Comparison of ENCODE assay signal across 8 mouse cellular contexts in genomic region chr3:96813106-96813505, GRCm38 (mm10). TPM values are rescaled to one million over a fixed set of nuclear protein-coding genes. Genes with fewer than 3 reads are reported as not detected.
DNase-seq lines count a peak whose midpoint lies in the region; ATAC-seq lines count a peak whose summit lies in the region.

No protein-coding gene starts in this region.

- ATAC-seq in midbrain, embryonic 14.5 days (ENCODE audit: low FRiP score, low TSS enrichment), result no peak
- ATAC-seq in intestine, embryonic 15.5 days, result peak; percentile 88
- no peak for ATAC-seq in limb, embryonic 13.5 days (ENCODE audit: low FRiP score, low read depth)
- no peak for ATAC-seq in midbrain, embryonic 16.5 days

- no peaks in the 10 kb centered on the region for H3K36me3 ChIP-seq in midbrain, embryonic 14.5 days (ENCODE audit: control insufficient read depth, insufficient read depth, low read length)
- no peaks in the 10 kb centered on the region for H3K36me3 ChIP-seq in midbrain, embryonic 10.5 days
- no peaks in the 10 kb centered on the region for H3K36me3 ChIP-seq in intestine, embryonic 15.5 days
- H3K36me3 ChIP-seq in limb, embryonic 13.5 days, result no peaks in the 10 kb centered on the region
- no peaks in the 10 kb centered on the region for H3K36me3 ChIP-seq in midbrain, embryonic 16.5 days (ENCODE audit: control insufficient read depth, insufficient read depth, low read length)

- H3K9me3 ChIP-seq in midbrain, embryonic 14.5 days (ENCODE audit: control insufficient read depth, low read length), result no peaks in the 10 kb centered on the region
- no peaks in the 10 kb centered on the region; the same call in 1 of the 2 replicates for H3K9me3 ChIP-seq in midbrain, embryonic 10.5 days (replicated peaks)
- no peaks in the 10 kb centered on the region for H3K9me3 ChIP-seq in intestine, embryonic 15.5 days
- H3K9me3 ChIP-seq in limb, embryonic 13.5 days, result no peaks in the 10 kb centered on the region
- H3K9me3 ChIP-seq in midbrain, embryonic 16.5 days (replicated peaks; ENCODE audit: control insufficient read depth, low read length, poor library complexity, severe bottlenecking), result no peaks in the 10 kb centered on the region; the same call in 1 of the 2 replicates

- no peak overlapping the region for H3K4me3 ChIP-seq in midbrain, embryonic 14.5 days (replicated peaks; ENCODE audit: low read depth, low read length)
- H3K4me3 ChIP-seq in midbrain, embryonic 10.5 days, result no peak overlapping the region
- H3K4me3 ChIP-seq in intestine, embryonic 15.5 days (replicated peaks), result no peak overlapping the region
- no peak overlapping the region for H3K4me3 ChIP-seq in limb, embryonic 13.5 days
- H3K4me3 ChIP-seq in midbrain, embryonic 16.5 days (ENCODE audit: low read depth, low read length), result no peak overlapping the region

- no peak overlapping the region for H3K4me2 ChIP-seq in midbrain, embryonic 14.5 days (ENCODE audit: low read length)
- H3K4me2 ChIP-seq in intestine, embryonic 15.5 days (replicated peaks), result peak overlapping the region; percentile 47
- peak overlapping the region; percentile 42 for H3K4me2 ChIP-seq in limb, embryonic 13.5 days (replicated peaks)
- 0 out of 2 replicates have a peak overlapping the region, but pooled peaks have one; percentile 3 for H3K4me2 ChIP-seq in midbrain, embryonic 16.5 days (ENCODE audit: low read length)

- DNase-seq in midbrain, embryonic 14.5 days, result peak; percentile 48
- no peak for DNase-seq in midbrain, embryonic 10.5 days (ENCODE audit: low spot score)
- peak; percentile 31 for DNase-seq in adrenal gland, adult 8-10 months
- peak; percentile 15 for DNase-seq in gastrocnemius, postnatal 14 days
- no peak for DNase-seq in testis, postnatal 14 days (ENCODE audit: low spot score)

- H3K27me3 ChIP-seq in midbrain, embryonic 14.5 days (ENCODE audit: control insufficient read depth, insufficient read depth, low read length), result no peaks in the 10 kb centered on the region
- no peaks in the 10 kb centered on the region for H3K27me3 ChIP-seq in midbrain, embryonic 10.5 days (ENCODE audit: low read depth, poor library complexity, severe bottlenecking)
- no peaks in the 10 kb centered on the region for H3K27me3 ChIP-seq in intestine, embryonic 15.5 days (replicated peaks)
- peaks cover 36% of the 10 kb centered on the region for H3K27me3 ChIP-seq in limb, embryonic 13.5 days
- H3K27me3 ChIP-seq in midbrain, embryonic 16.5 days (ENCODE audit: control insufficient read depth, insufficient read depth, low read depth, low read length), result no peaks in the 10 kb centered on the region

- no peak overlapping the region for H3K27ac ChIP-seq in midbrain, embryonic 14.5 days (replicated peaks; ENCODE audit: low read depth, low read length)
- no peak overlapping the region for H3K27ac ChIP-seq in midbrain, embryonic 10.5 days (replicated peaks)
- no peak overlapping the region for H3K27ac ChIP-seq in intestine, embryonic 15.5 days
- H3K27ac ChIP-seq in limb, embryonic 13.5 days, result no peak overlapping the region
- H3K27ac ChIP-seq in midbrain, embryonic 16.5 days (ENCODE audit: low read length), result no peak overlapping the region

- H3K9ac ChIP-seq in midbrain, embryonic 14.5 days (replicated peaks; ENCODE audit: low read length), result no peak overlapping the region
- no peak overlapping the region for H3K9ac ChIP-seq in intestine, embryonic 15.5 days
- H3K9ac ChIP-seq in limb, embryonic 13.5 days, result 0 out of 2 replicates have a peak overlapping the region, but pooled peaks have one; percentile 25
- H3K9ac ChIP-seq in midbrain, embryonic 16.5 days (ENCODE audit: low read depth, low read length), result no peak overlapping the region

- 28% methylated on average over 9 of the region's 9 CpGs for whole genome bisulfite sequencing in midbrain, embryonic 14.5 days
- 42% methylated on average over 9 of the region's 9 CpGs for WGBS in midbrain, embryonic 10.5 days
- WGBS in intestine, embryonic 15.5 days, result 10% methylated on average over 9 of the region's 9 CpGs
- 13% methylated on average over 9 of the region's 9 CpGs for WGBS in limb, embryonic 13.5 days
- 26% methylated on average over 9 of the region's 9 CpGs for WGBS in midbrain, embryonic 16.5 days

- H3K4me1 ChIP-seq in midbrain, embryonic 14.5 days (ENCODE audit: control insufficient read depth, insufficient read depth, low read length), result 0 out of 2 replicates have a peak, but pooled peaks cover 3% of the 10 kb centered on the region
- H3K4me1 ChIP-seq in midbrain, embryonic 10.5 days, result peaks cover 9% of the 10 kb centered on the region
- H3K4me1 ChIP-seq in intestine, embryonic 15.5 days (replicated peaks), result peaks cover 8% of the 10 kb centered on the region; the same call in 1 of the 2 replicates
- H3K4me1 ChIP-seq in limb, embryonic 13.5 days, result peaks cover 34% of the 10 kb centered on the region
- H3K4me1 ChIP-seq in midbrain, embryonic 16.5 days (ENCODE audit: control insufficient read depth, insufficient read depth, low read length), result no peaks in the 10 kb centered on the region

- intact Hi-C loops in gastrocnemius, postnatal 14 days (cut with DNase I; ENCODE audit: low total_unique reads), result no loop called here

RNA-seq across cellular contexts. Expression of gene Pdzk1, which starts 16.0 kb away (rescaled TPM):
- polyA plus RNA-seq in midbrain, embryonic 14.5 days (2014; fragmentation: Nextera tagmentation; extraction: Ambion mirVana), result 0.16 TPM in 1 of 2 replicates, not detected in the other
- polyA plus RNA-seq in midbrain, embryonic 10.5 days (2016; fragmentation: Nextera tagmentation; extraction: Ambion mirVana), result 0.57 and 1.0 TPM in 2 replicates
- total RNA-seq in adrenal gland, adult 8-10 months (2022), result under 1 TPM in 1 of 4 experiments, not detected in 3; 0.22 TPM
- not detected for total RNA-seq in gastrocnemius, postnatal 14 days (2021)
- polyA plus RNA-seq in intestine, embryonic 15.5 days (2015; fragmentation: Nextera tagmentation; extraction: Ambion mirVana), result 16.0 and 19.9 TPM in 2 replicates
- not detected in 2 replicates for polyA plus RNA-seq in limb, embryonic 13.5 days (2015; fragmentation: Nextera tagmentation; extraction: Ambion mirVana)
- 0.60 and 0.68 TPM in 2 replicates for polyA plus RNA-seq in midbrain, embryonic 16.5 days (2015; fragmentation: Nextera tagmentation; extraction: Ambion mirVana)

RNA-seq across cellular contexts. Expression of gene Cd160, which starts 16.0 kb away (rescaled TPM):
- 0.39 and 0.46 TPM in 2 replicates for polyA plus RNA-seq in midbrain, embryonic 14.5 days (2014; fragmentation: Nextera tagmentation; extraction: Ambion mirVana)
- 0.10 and 0.22 TPM in 2 replicates for polyA plus RNA-seq in midbrain, embryonic 10.5 days (2016; fragmentation: Nextera tagmentation; extraction: Ambion mirVana)
- total RNA-seq in adrenal gland, adult 8-10 months (2022), result under 1 TPM in 2 of 4 experiments, not detected in 2; 0.23 to 0.27 TPM
- total RNA-seq in gastrocnemius, postnatal 14 days (2021), result not detected
- 1.1 and 1.4 TPM in 2 replicates for polyA plus RNA-seq in intestine, embryonic 15.5 days (2015; fragmentation: Nextera tagmentation; extraction: Ambion mirVana)
- 0.15 and 0.27 TPM in 2 replicates for polyA plus RNA-seq in limb, embryonic 13.5 days (2015; fragmentation: Nextera tagmentation; extraction: Ambion mirVana)
- polyA plus RNA-seq in midbrain, embryonic 16.5 days (2015; fragmentation: Nextera tagmentation; extraction: Ambion mirVana), result 0.27 and 0.48 TPM in 2 replicates

Comparison
In these comparisons a context has a peak if more than half of its experiments do, and no peak if none do; other contexts are left out.
1. DNase-seq: peak in midbrain, embryonic 14.5 days (single experiment), adrenal gland, adult 8-10 months (single experiment) and gastrocnemius, postnatal 14 days (single experiment); none in midbrain, embryonic 10.5 days (single experiment) and testis, postnatal 14 days (single experiment).